In the genomic region with DNA sequence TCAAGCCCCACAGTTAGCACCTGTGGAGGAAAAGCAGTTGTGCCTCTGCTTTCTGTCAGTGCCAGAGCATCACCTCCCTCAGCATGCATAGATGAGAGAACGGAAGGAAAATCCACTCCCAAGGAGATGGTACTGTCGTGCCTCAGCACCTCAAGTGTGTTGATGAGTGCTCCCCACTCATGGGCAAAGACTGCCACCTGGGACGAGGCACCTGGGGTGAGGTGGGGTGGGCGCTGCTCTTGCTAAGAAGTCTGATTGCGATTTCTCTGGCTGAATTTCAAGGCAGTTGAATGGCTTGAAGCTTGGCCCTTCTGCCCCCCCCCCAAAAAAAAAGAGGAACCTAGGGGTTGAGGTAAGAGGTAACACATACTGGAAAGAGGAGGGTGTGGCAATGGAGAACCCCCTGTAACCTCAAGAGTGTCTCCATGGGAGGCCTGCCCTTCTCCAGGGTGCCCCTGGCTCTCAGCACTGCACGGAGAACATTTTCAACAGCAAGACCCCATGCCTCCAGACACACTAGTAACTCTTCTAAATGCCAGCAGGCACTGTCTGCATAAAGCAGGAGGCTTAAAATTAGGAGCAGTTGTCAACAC, we compare ENCODE assay signal across 29 mouse cellular contexts.
DNase-seq lines count a peak whose midpoint lies in the region; ATAC-seq and TF ChIP-seq lines count a peak whose summit lies in the region.
"Had no signal": no experiment of that assay in that cellular context is flagged by ENCODE, and none has a peak within 500 bp of the region (broad histone marks: within the 10 kb centered on the region; RNA-seq: fewer than 3 reads in every experiment).

No protein-coding gene starts in this region.

- peaks cover 48% of the 10 kb centered on the region for H3K36me3 ChIP-seq in forebrain, embryonic 13.5 days (ENCODE audit: poor library complexity, severe bottlenecking)
- H3K36me3 ChIP-seq in forebrain, embryonic 14.5 days (ENCODE audit: control insufficient read depth, insufficient read depth, low read length) = peaks cover 36% of the 10 kb centered on the region
- H3K36me3 ChIP-seq in neural tube, embryonic 12.5 days = peaks cover 39% of the 10 kb centered on the region
- H3K36me3 ChIP-seq in lung, postnatal 0 days (ENCODE audit: insufficient read depth, low read length) = no peaks in the 10 kb centered on the region

- TF ChIP-seq CTCF in lung, postnatal 0 days (IDR thresholded peaks at IDR 0.05) = no peak

- H3K4me1 ChIP-seq in forebrain, embryonic 13.5 days = peaks cover 55% of the 10 kb centered on the region
- H3K4me1 ChIP-seq in forebrain, embryonic 14.5 days (ENCODE audit: control insufficient read depth, insufficient read depth, low read length) = peaks cover 19% of the 10 kb centered on the region
- H3K4me1 ChIP-seq in neural tube, embryonic 12.5 days = peaks cover 30% of the 10 kb centered on the region
- no peaks in the 10 kb centered on the region for H3K4me1 ChIP-seq in lung, postnatal 0 days (ENCODE audit: insufficient read depth, low read depth, low read length)
- H3K4me1 ChIP-seq: liver, embryonic 15.5 days had no signal

- TF ChIP-seq EP300 in lung, postnatal 0 days (IDR thresholded peaks at IDR 0.05) = no peak

- H3K9me3 ChIP-seq in forebrain, embryonic 13.5 days (replicated peaks) = no peaks in the 10 kb centered on the region; the same call in 1 of the 2 replicates
- H3K9me3 ChIP-seq in forebrain, embryonic 14.5 days (replicated peaks; ENCODE audit: control insufficient read depth, low read length) = no peaks in the 10 kb centered on the region
- H3K9me3 ChIP-seq in neural tube, embryonic 12.5 days = no peaks in the 10 kb centered on the region
- H3K9me3 ChIP-seq in lung, postnatal 0 days (ENCODE audit: low read length) = no peaks in the 10 kb centered on the region
- H3K9me3 ChIP-seq: embryonic facial prominence, embryonic 15.5 days; forebrain, embryonic 12.5 days; heart, embryonic 13.5 days; hindbrain, embryonic 15.5 days; kidney, embryonic 15.5 days; liver, embryonic 15.5 days; midbrain, embryonic 15.5 days had no signal

- ATAC-seq in forebrain, embryonic 13.5 days = no peak
- no peak for ATAC-seq in forebrain, embryonic 14.5 days
- ATAC-seq in neural tube, embryonic 12.5 days (ENCODE audit: low FRiP score, low read depth) = no peak
- peak; percentile 27; the same call in 1 of the 2 replicates for ATAC-seq in megakaryocyte progenitor cell, adult 5-6 weeks (replicated peaks; ENCODE audit: poor library complexity)
- ATAC-seq in CD4-positive, CD25-positive, alpha-beta regulatory T cell, adult 4 months = no peak
- no peak for ATAC-seq in lung, postnatal 0 days
- ATAC-seq: midbrain, embryonic 15.5 days had no signal

- H3K4me3 ChIP-seq in forebrain, embryonic 13.5 days = no peak overlapping the region
- H3K4me3 ChIP-seq in forebrain, embryonic 14.5 days (ENCODE audit: low read depth, low read length) = no peak overlapping the region
- no peak overlapping the region for H3K4me3 ChIP-seq in neural tube, embryonic 12.5 days
- H3K4me3 ChIP-seq in lung, postnatal 0 days (ENCODE audit: low read depth, low read length) = no peak overlapping the region
- H3K4me3 ChIP-seq: embryonic facial prominence, embryonic 10.5 days; embryonic facial prominence, embryonic 15.5 days; forebrain, embryonic 12.5 days; heart, adult 2 months; heart, embryonic 13.5 days; hindbrain, embryonic 15.5 days; kidney, embryonic 15.5 days; left cerebral cortex, adult 2 months; limb, embryonic 12.5 days; liver, embryonic 15.5 days; midbrain, embryonic 15.5 days; myocyte had no signal

- H3K27ac ChIP-seq in forebrain, embryonic 13.5 days = no peak overlapping the region; the same call in 1 of the 2 replicates
- no peak overlapping the region for H3K27ac ChIP-seq in forebrain, embryonic 14.5 days (ENCODE audit: low read depth, low read length)
- H3K27ac ChIP-seq in neural tube, embryonic 12.5 days = peak overlapping the region; percentile 1; the same call in 1 of the 2 replicates
- no peak overlapping the region for H3K27ac ChIP-seq in lung, postnatal 0 days (ENCODE audit: low read length)
- H3K27ac ChIP-seq: embryonic facial prominence, embryonic 10.5 days; embryonic facial prominence, embryonic 15.5 days; heart, adult 2 months; heart, embryonic 13.5 days; kidney, embryonic 15.5 days; left cerebral cortex, adult 2 months; limb, embryonic 12.5 days; liver, embryonic 15.5 days had no signal

- DNase-seq in forebrain, embryonic 14.5 days (ENCODE audit: low spot score) = no peak
- DNase-seq in neural tube, embryonic 10.5 days (ENCODE audit: extremely low spot score, low spot score) = no peak
- DNase-seq in 416B (ENCODE audit: low read depth) = peak; percentile 23
- no peak for DNase-seq in lung, postnatal 0 days (ENCODE audit: low spot score)
- DNase-seq: adrenal gland, postnatal 25 days; cerebellum, adult 11-12 months; cerebellum, postnatal 14 days; heart, adult 2 months; heart, postnatal 10 days; kidney, adult 18-20 months; kidney, postnatal 25 days; lung, embryonic 14.5 days; right cerebral cortex, adult 18-20 months; spleen, adult 18-20 months had no signal

- WGBS in forebrain, embryonic 13.5 days = 81% methylated on average over 6 of the region's 6 CpGs
- 93% methylated on average over 6 of the region's 6 CpGs for WGBS in forebrain, embryonic 14.5 days
- 88% methylated on average over 6 of the region's 6 CpGs for WGBS in neural tube, embryonic 12.5 days
- 87% methylated on average over 6 of the region's 6 CpGs for WGBS in lung, postnatal 0 days

- H3K4me2 ChIP-seq in forebrain, embryonic 13.5 days = no peak overlapping the region
- H3K4me2 ChIP-seq in forebrain, embryonic 14.5 days (ENCODE audit: low read length) = no peak overlapping the region
- no peak overlapping the region for H3K4me2 ChIP-seq in neural tube, embryonic 12.5 days (replicated peaks)
- no peak overlapping the region for H3K4me2 ChIP-seq in lung, postnatal 0 days (replicated peaks; ENCODE audit: low read depth, low read length)
- H3K4me2 ChIP-seq: embryonic facial prominence, embryonic 15.5 days; forebrain, embryonic 12.5 days; heart, embryonic 13.5 days; hindbrain, embryonic 15.5 days; kidney, embryonic 15.5 days; limb, embryonic 12.5 days; liver, embryonic 15.5 days; lung, embryonic 14.5 days; midbrain, embryonic 15.5 days had no signal

- H3K27me3 ChIP-seq in forebrain, embryonic 13.5 days = no peaks in the 10 kb centered on the region
- H3K27me3 ChIP-seq in forebrain, embryonic 14.5 days (replicated peaks; ENCODE audit: control insufficient read depth, insufficient read depth, low read length) = no peaks in the 10 kb centered on the region
- H3K27me3 ChIP-seq in neural tube, embryonic 12.5 days (replicated peaks) = no peaks in the 10 kb centered on the region
- H3K27me3 ChIP-seq in lung, postnatal 0 days (replicated peaks; ENCODE audit: insufficient read depth, low read length) = no peaks in the 10 kb centered on the region
- H3K27me3 ChIP-seq: embryonic facial prominence, embryonic 15.5 days; forebrain, embryonic 12.5 days; heart, embryonic 13.5 days; hindbrain, embryonic 15.5 days; kidney, embryonic 15.5 days; limb, embryonic 12.5 days; liver, embryonic 15.5 days; midbrain, embryonic 15.5 days had no signal

- H3K9ac ChIP-seq in forebrain, embryonic 13.5 days = 0 out of 2 replicates have a peak overlapping the region, but pooled peaks have one; percentile 26
- no peak overlapping the region for H3K9ac ChIP-seq in forebrain, embryonic 14.5 days (ENCODE audit: low read length)
- no peak overlapping the region for H3K9ac ChIP-seq in neural tube, embryonic 12.5 days
- no peak overlapping the region for H3K9ac ChIP-seq in lung, postnatal 0 days (replicated peaks; ENCODE audit: low read depth)
- H3K9ac ChIP-seq: embryonic facial prominence, embryonic 15.5 days; forebrain, embryonic 12.5 days; heart, embryonic 13.5 days; hindbrain, embryonic 15.5 days; kidney, embryonic 15.5 days; limb, embryonic 12.5 days; liver, embryonic 15.5 days; lung, embryonic 14.5 days; midbrain, embryonic 15.5 days had no signal
